Mouse (Mus musculus) embryonic facial prominence, embryonic 10.5 days (tissue): ENCODE measurements around the gene Casc4. TPM values are rescaled to one million over a fixed set of nuclear protein-coding genes. Genes with fewer than 3 reads are reported as not detected.

Experiments
- DNase-seq: peaks from one replicate; pipeline ENCODE4 v3.0.0-alpha.2; 2017; ENCODE audit warnings: low spot score
- H3K27ac ChIP-seq: fragments of 300-500 bp; sonication (generic); replicated peaks from 2 replicates; pipeline ENCODE4 v1.5.1; 2016; ENCODE audit warnings: mild to moderate bottlenecking
- H3K27me3 ChIP-seq: fragments of 300-500 bp; sonication (generic); replicated peaks from 2 replicates; pipeline ENCODE4 v1.6.1; 2016; ENCODE audit warnings: low read depth, mild to moderate bottlenecking; ENCODE audit not compliant: poor library complexity, severe bottlenecking
- H3K36me3 ChIP-seq: fragments of 300-500 bp; sonication (generic); replicated peaks from 2 replicates; pipeline ENCODE4 v1.6.1; 2016; ENCODE audit warnings: mild to moderate bottlenecking, moderate library complexity
- H3K4me1 ChIP-seq: fragments of 300-500 bp; sonication (generic); 2 replicates; pipeline ENCODE4 v1.6.1; 2016
- H3K4me3 ChIP-seq: fragments of 300-500 bp; sonication (generic); 2 replicates; pipeline ENCODE4 v1.5.1; 2016; ENCODE audit warnings: mild to moderate bottlenecking, moderate library complexity
- H3K9me3 ChIP-seq: fragments of 300-500 bp; sonication (generic); 2 replicates; pipeline ENCODE4 v1.6.1; 2016; ENCODE audit warnings: mild to moderate bottlenecking
- WGBS: fragments of 180-500 bp; shearing (Covaris S2); methylation state at CpG from one replicate; pipeline ENCODE4 v1.1.7; 2016; 5-methylcytosine and 5-hydroxymethylcytosine counted together
- polyA plus RNA-seq: library from polyadenylated mRNA; unstranded; fragments of >200 nt; fragmentation: Nextera tagmentation; extraction: Ambion mirVana; gene quantifications from 2 replicates; pipeline ENCODE4 v1.2.1, GENCODE M21; 2016

Gene Casc4
- 14.0 and 15.1 TPM in 2 replicates for polyA plus RNA-seq

DNA sequence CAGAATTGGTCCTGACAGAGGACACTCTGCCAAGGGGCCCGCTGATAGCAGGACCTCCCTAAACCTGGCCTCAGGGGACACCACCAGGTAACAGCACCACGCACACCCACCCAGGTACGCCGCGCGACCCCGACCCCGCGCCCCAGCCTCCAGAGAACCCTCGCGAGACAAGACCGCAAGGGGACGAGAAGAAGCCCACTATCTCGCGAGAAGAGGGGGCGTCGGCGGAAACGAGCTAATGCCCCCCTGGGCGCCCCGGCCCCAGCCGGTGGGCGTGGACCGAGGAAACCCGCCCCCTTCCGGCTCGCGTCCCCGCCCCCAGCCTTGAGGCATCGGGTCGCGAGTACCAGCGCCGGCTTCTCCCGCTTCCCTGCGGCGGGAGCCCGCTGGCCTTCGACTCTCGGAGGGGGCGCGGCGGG lies at the start of gene Casc4:
Gene Casc4, plus strand, starts transcription at position 339 of the 419 bp plus-strand sequence.
- peak within 1 kb of the TSS; percentile 90 for H3K4me3 ChIP-seq
- WGBS, result under 1% methylated on average over 43 of the region's 43 CpGs
- H3K27ac ChIP-seq, result peak within 1 kb of the TSS; percentile 91
- H3K9me3 ChIP-seq, result no peaks in the 10 kb centered on the region
- H3K4me1 ChIP-seq, result peaks cover 19% of the 10 kb centered on the region
- peak; percentile 98 for DNase-seq
- H3K27me3 ChIP-seq, result 0 out of 2 replicates have a peak, but pooled peaks cover 9% of the 10 kb centered on the region
- H3K36me3 ChIP-seq, result peaks cover 10% of the 10 kb centered on the region

DNA sequence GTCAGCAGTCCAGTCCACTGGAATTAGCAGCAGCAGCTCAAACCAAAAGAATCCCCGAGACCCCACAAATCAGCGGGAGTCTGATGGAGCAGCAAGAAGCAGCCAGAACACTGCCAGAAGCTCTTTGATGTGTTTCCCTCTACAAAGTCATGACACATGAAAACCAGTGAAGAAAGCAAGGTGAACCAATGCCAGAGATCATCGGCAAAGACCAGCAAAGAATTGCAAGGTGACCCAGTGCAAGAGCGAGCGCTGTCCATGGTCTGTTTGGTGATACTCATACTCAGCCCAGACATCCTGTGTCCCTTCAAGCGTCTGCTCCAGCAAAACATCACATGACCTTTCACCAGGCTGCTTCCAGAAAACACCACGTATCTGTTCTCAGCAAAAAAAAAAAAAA lies 45.0 kb upstream of the Casc4 start:
- no peaks in the 10 kb centered on the region for H3K4me1 ChIP-seq
- H3K9me3 ChIP-seq, result no peaks in the 10 kb centered on the region
- H3K4me3 ChIP-seq, result no peak overlapping the region
- no peak overlapping the region for H3K27ac ChIP-seq
- DNase-seq, result no peak
- H3K36me3 ChIP-seq, result no peaks in the 10 kb centered on the region
- WGBS, result 89% methylated on average over 7 of the region's 7 CpGs
- H3K27me3 ChIP-seq, result no peaks in the 10 kb centered on the region

GRCm38 (mm10) chr2:121824653-121825052 lies 42.1 kb upstream of the Casc4 start:
- 66% methylated on average over 5 of the region's 5 CpGs for WGBS
- H3K27ac ChIP-seq, result no peak overlapping the region
- no peak overlapping the region for H3K4me3 ChIP-seq
- DNase-seq, result no peak
- H3K27me3 ChIP-seq, result no peaks in the 10 kb centered on the region
- no peaks in the 10 kb centered on the region for H3K9me3 ChIP-seq
- no peaks in the 10 kb centered on the region for H3K4me1 ChIP-seq
- H3K36me3 ChIP-seq, result no peaks in the 10 kb centered on the region

- no peak for DNase-seq
- no peaks in the 10 kb centered on the region for H3K9me3 ChIP-seq
- no peak overlapping the region for H3K4me3 ChIP-seq
- H3K4me1 ChIP-seq, result no peaks in the 10 kb centered on the region
- no peaks in the 10 kb centered on the region for H3K27me3 ChIP-seq
- no peak overlapping the region for H3K27ac ChIP-seq
- H3K36me3 ChIP-seq, result no peaks in the 10 kb centered on the region
- WGBS, result 59% methylated on average over 2 of the region's 2 CpGs
These were observed 40.6 kb upstream of the Casc4 start for GRCm38 (mm10) chr2:121826189-121826588.

DNA sequence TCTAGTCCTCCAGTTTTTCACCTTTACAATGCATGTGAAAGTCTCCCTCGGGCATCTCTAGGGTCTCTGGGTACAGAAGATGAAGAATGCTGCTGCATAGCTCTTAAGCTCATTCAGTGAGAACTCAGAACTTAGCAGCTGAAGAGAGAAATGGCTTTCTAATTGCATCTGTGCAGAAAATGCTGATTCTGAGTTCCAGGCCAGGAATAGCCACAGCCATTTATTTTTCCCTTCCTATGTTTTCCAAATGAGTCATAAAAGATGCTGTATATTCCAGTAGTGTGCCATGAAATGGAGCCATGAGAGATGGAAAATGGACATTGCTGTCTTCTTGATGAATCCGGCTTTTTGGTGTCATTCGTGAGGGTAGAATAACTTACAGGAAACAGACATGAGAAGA lies 38.4 kb upstream of the Casc4 start:
- DNase-seq, result no peak
- Histone ChIP-seq H3K27me3 (no peaks in the 10 kb centered on the region), H3K27ac (no peak overlapping the region), H3K9me3 (no peaks in the 10 kb centered on the region), H3K36me3 (no peaks in the 10 kb centered on the region), H3K4me1 (0 out of 2 replicates have a peak, but pooled peaks cover 2% of the 10 kb centered on the region), H3K4me3 (no peak overlapping the region)
- WGBS, result 90% methylated on average over 3 of the region's 3 CpGs

- Histone ChIP-seq H3K27ac (no peak overlapping the region), H3K36me3 (no peaks in the 10 kb centered on the region), H3K27me3 (peaks cover 7% of the 10 kb centered on the region; the same call in 1 of the 2 replicates), H3K4me1 (0 out of 2 replicates have a peak, but pooled peaks cover 2% of the 10 kb centered on the region), H3K4me3 (no peak overlapping the region), H3K9me3 (no peaks in the 10 kb centered on the region)
- peak; percentile 60 for DNase-seq
- 10% methylated on average over 5 of the region's 5 CpGs for WGBS
These were observed 34.3 kb upstream of the Casc4 start for GRCm38 (mm10) chr2:121832484-121832894.

DNA sequence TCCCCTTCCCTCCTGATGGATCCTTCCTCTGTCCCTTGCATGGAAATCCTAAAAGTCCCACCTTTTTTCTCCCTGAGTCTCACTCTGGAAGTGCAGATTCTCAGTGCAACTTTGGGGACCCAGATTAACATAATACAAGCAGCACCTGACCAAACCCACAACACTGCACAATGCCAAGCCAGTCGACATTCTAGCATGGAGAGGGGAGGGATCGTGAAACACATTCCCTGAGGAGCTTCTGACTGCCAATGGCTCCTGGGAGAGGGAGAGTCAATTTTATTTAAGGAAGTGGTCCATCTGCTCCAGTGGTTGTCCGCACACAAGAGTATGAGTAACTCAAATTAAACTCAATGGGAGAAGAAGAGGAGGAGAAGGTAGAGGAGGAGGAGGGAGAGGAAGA lies 31.8 kb upstream of the Casc4 start:
- Histone ChIP-seq H3K4me1 (0 out of 2 replicates have a peak, but pooled peaks cover 2% of the 10 kb centered on the region), H3K27me3 (peaks cover 7% of the 10 kb centered on the region; the same call in 1 of the 2 replicates), H3K36me3 (no peaks in the 10 kb centered on the region), H3K4me3 (no peak overlapping the region), H3K27ac (no peak overlapping the region), H3K9me3 (no peaks in the 10 kb centered on the region)
- no peak for DNase-seq
- WGBS, result 48% methylated on average over 3 of the region's 3 CpGs

DNA sequence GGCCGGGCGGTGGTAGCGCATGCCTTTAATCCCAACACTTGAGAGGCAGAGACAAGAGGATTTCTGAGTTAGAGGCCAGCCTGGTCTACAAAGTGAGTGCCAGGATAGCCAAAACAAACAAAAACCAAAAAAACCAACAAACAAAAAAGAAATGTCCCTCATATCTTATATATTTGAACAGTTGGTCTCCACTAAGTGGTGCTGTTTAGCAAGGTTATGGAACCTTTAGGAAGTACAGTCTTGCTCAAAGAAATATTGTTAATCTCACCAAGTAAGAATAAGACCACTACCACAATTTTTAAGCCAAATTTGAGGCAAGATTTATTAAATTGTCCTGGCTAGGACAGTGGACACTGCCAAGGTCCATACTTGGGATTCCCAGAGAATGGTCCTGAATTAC lies 25.3 kb upstream of the Casc4 start:
- no peak overlapping the region for H3K4me3 ChIP-seq
- no peak overlapping the region for H3K27ac ChIP-seq
- no peaks in the 10 kb centered on the region for H3K9me3 ChIP-seq
- peaks cover 8% of the 10 kb centered on the region; the same call in 1 of the 2 replicates for H3K4me1 ChIP-seq
- DNase-seq, result no peak
- no peaks in the 10 kb centered on the region for H3K36me3 ChIP-seq
- 93% methylated on average over 3 of the region's 3 CpGs for WGBS
- no peaks in the 10 kb centered on the region for H3K27me3 ChIP-seq

DNA sequence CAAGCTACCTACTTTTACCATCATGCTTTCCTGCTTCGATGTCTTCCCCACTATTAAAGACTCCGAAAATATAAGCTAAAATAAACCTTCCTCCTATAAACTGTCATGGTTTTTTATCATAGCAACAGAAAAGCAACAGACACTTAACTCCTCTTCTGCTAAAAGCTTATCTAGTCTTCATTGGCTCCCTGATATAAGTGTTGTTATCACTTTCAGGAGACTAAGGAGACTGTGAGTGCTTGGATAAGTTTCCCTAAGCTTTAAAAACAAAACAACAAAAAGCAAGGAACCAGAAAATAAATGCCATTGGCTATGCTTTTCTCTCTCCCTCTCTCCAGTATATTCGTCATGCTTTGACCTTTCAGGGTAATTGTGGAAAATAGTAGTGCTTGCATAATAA lies 24.5 kb upstream of the Casc4 start:
- 75% methylated on average over 3 of the region's 3 CpGs for WGBS
- no peaks in the 10 kb centered on the region for H3K9me3 ChIP-seq
- DNase-seq, result no peak
- H3K36me3 ChIP-seq, result no peaks in the 10 kb centered on the region
- no peaks in the 10 kb centered on the region for H3K27me3 ChIP-seq
- H3K27ac ChIP-seq, result no peak overlapping the region
- peaks cover 8% of the 10 kb centered on the region; the same call in 1 of the 2 replicates for H3K4me1 ChIP-seq
- H3K4me3 ChIP-seq, result no peak overlapping the region

- no peak for DNase-seq
- Histone ChIP-seq H3K4me1 (peaks cover 8% of the 10 kb centered on the region; the same call in 1 of the 2 replicates), H3K27me3 (no peaks in the 10 kb centered on the region), H3K27ac (no peak overlapping the region), H3K9me3 (no peaks in the 10 kb centered on the region), H3K36me3 (no peaks in the 10 kb centered on the region), H3K4me3 (no peak overlapping the region)
- WGBS, result 66% methylated on average over 8 of the region's 8 CpGs
These were observed 20.7 kb upstream of the Casc4 start for GRCm38 (mm10) chr2:121846050-121846449.

DNA sequence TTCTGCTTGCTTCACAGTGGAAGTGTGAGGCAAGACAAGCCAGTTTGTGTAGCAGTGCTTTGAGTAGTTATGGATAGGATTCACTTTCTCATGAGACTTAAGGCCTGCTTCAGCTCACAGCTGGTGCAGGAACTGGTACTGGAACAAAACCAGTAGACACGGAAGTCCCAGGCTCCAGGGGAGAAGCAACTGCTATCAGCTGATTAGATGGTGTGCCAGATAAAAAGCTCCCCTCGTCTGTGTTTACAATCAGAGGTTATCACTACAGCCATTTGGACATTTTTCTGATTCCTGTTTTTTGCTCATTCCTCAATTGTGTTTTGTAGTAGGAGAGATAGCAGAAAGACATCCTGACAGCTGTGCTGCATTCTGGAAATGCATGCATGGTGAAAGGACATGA lies 14.7 kb upstream of the Casc4 start:
- H3K27ac ChIP-seq, result no peak overlapping the region

GRCm38 (mm10) chr2:121853974-121854373 lies 12.8 kb upstream of the Casc4 start:
- Histone ChIP-seq H3K4me1 (no peaks in the 10 kb centered on the region), H3K4me3 (no peak overlapping the region), H3K36me3 (no peaks in the 10 kb centered on the region), H3K9me3 (no peaks in the 10 kb centered on the region), H3K27me3 (no peaks in the 10 kb centered on the region), H3K27ac (no peak overlapping the region)
- no peak for DNase-seq
- whole genome bisulfite sequencing, result 78% methylated on average over 3 of the region's 3 CpGs

More for the DNA sequence above, 14.7 kb upstream of the Casc4 start:
- Histone ChIP-seq H3K27me3 (no peaks in the 10 kb centered on the region), H3K36me3 (no peaks in the 10 kb centered on the region), H3K4me3 (no peak overlapping the region), H3K4me1 (no peaks in the 10 kb centered on the region), H3K9me3 (no peaks in the 10 kb centered on the region)
- WGBS, result 76% methylated on average over 2 of the region's 2 CpGs
- no peak for DNase-seq

DNA sequence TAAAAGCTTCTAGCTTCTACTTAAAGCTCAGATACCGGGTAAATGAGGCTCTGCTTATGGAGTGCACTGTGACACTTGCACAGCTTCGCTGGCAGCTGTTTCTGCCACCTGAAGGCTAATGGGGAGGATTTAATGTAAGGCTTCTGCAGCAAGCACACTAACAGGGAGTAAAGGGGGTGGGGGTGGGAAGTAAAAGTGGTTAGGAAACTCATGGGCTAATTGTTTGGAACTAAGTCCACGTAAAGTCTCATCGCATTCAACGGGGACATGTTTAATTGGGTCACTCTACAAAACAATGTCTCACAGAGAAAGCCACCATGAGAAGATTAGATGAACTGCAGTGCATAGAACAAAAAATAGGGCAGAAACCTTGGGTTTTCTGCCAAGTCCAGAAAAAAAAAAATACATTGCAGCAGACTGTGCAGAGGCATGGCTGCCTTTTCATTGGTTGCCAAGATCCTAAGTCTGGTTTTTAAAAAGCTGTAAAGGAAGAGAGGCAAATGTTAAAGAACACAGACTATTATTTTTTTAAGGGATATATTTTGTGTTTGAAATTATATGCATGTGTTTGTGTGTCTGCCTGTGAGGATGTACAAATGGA lies 7.3 kb upstream of the Casc4 start:
- H3K27ac ChIP-seq, result no peak overlapping the region
- no peaks in the 10 kb centered on the region for H3K4me1 ChIP-seq
- H3K9me3 ChIP-seq, result no peaks in the 10 kb centered on the region
- H3K27me3 ChIP-seq, result no peaks in the 10 kb centered on the region
- DNase-seq, result no peak
- no peak overlapping the region for H3K4me3 ChIP-seq
- no peaks in the 10 kb centered on the region for H3K36me3 ChIP-seq
- 68% methylated on average over 5 of the region's 5 CpGs for whole genome bisulfite sequencing
